Mouse (Mus musculus): Measurements from ENCODE around the gene Dscaml1. TPM values are rescaled to one million over a fixed set of nuclear protein-coding genes. Genes with fewer than 3 reads are reported as not detected.

Gene Dscaml1
- polyA plus RNA-seq, 1 experiment from 2014 or later: 0.24 TPM

DNA sequence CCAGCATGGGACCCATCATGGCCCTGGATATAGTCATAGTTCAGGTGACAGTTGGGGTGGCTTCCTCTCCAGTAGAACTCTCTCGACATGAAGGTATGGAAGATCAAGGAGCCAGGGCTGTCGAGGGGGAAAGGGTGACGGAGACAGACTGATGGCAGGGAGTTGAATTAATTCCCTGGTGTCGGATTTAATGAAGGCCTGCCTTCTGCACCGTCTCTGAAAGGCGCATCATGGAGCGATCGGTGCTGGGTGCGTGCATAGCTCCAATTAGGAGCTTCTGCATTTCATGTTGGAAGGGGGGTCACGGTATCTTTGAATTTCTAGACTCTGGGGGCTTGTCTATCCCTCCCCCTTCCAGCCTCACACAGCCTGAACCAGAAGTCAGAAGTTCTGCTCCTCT is 41.8 kb downstream of the Dscaml1 start:
- TF ChIP-seq CTCF (IDR thresholded peaks at IDR 0.05; ENCODE audit: low read depth): no peak
- no peak for DNase-seq (ENCODE audit: low spot score)
- no peak for ATAC-seq (replicated peaks; ENCODE audit: low FRiP score, low read depth)
- Histone ChIP-seq H3K9ac (ENCODE audit: low read depth, low read length) (no peak overlapping the region), H3K4me2 (ENCODE audit: low read length) (no peak overlapping the region), H3K4me3 (replicated peaks; ENCODE audit: low read depth, low read length) (no peak overlapping the region), H3K4me1 (replicated peaks; ENCODE audit: insufficient read depth, low read length) (peaks cover 4% of the 10 kb centered on the region; the same call in 1 of the 2 replicates), H3K27ac (no peak overlapping the region), H3K36me3 (ENCODE audit: insufficient read depth, low read length) (no peaks in the 10 kb centered on the region), H3K27me3 (ENCODE audit: insufficient read depth, low read length) (no peaks in the 10 kb centered on the region), H3K9me3 (replicated peaks; ENCODE audit: low read length) (no peaks in the 10 kb centered on the region)
- WGBS: 69% methylated on average over 10 of the region's 10 CpGs

GRCm38 (mm10) chr9:45470746-45471471 is 44.5 kb downstream of the Dscaml1 start:
- Histone ChIP-seq H3K36me3 (ENCODE audit: insufficient read depth, low read length) (no peaks in the 10 kb centered on the region), H3K4me2 (ENCODE audit: low read length) (no peak overlapping the region), H3K4me3 (replicated peaks; ENCODE audit: low read depth, low read length) (no peak overlapping the region), H3K27me3 (ENCODE audit: insufficient read depth, low read length) (no peaks in the 10 kb centered on the region), H3K27ac (no peak overlapping the region), H3K9ac (ENCODE audit: low read depth, low read length) (no peak overlapping the region), H3K9me3 (replicated peaks; ENCODE audit: low read length) (no peaks in the 10 kb centered on the region), H3K4me1 (replicated peaks; ENCODE audit: insufficient read depth, low read length) (no peaks in the 10 kb centered on the region)
- TF ChIP-seq CTCF (IDR thresholded peaks at IDR 0.05; ENCODE audit: low read depth): no peak
- WGBS: 88% methylated on average over 10 of the region's 10 CpGs
- no peak for ATAC-seq (replicated peaks; ENCODE audit: low FRiP score, low read depth)
- DNase-seq (ENCODE audit: low spot score): no peak

GRCm38 (mm10) chr9:45471691-45472090 is 45.3 kb downstream of the Dscaml1 start:
- H3K27me3 ChIP-seq (ENCODE audit: insufficient read depth, low read length): no peaks in the 10 kb centered on the region
- H3K4me3 ChIP-seq (replicated peaks; ENCODE audit: low read depth, low read length): no peak overlapping the region
- H3K9me3 ChIP-seq (replicated peaks; ENCODE audit: low read length): no peaks in the 10 kb centered on the region
- WGBS: 30% methylated on average over 9 of the region's 9 CpGs
- H3K4me2 ChIP-seq (ENCODE audit: low read length): no peak overlapping the region
- ATAC-seq (replicated peaks; ENCODE audit: low FRiP score, low read depth) (no peak), DNase-seq (ENCODE audit: low spot score) (no peak)
- no peak for TF ChIP-seq CTCF (IDR thresholded peaks at IDR 0.05; ENCODE audit: low read depth)
- no peaks in the 10 kb centered on the region for H3K4me1 ChIP-seq (replicated peaks; ENCODE audit: insufficient read depth, low read length)
- H3K9ac ChIP-seq (ENCODE audit: low read depth, low read length): no peak overlapping the region
- H3K27ac ChIP-seq: no peak overlapping the region
- H3K36me3 ChIP-seq (ENCODE audit: insufficient read depth, low read length): no peaks in the 10 kb centered on the region

GRCm38 (mm10) chr9:45474874-45475273 is 48.4 kb downstream of the Dscaml1 start:
- Histone ChIP-seq H3K9me3 (replicated peaks; ENCODE audit: low read length) (no peaks in the 10 kb centered on the region), H3K4me3 (replicated peaks; ENCODE audit: low read depth, low read length) (no peak overlapping the region)
- no peak for ATAC-seq (replicated peaks; ENCODE audit: low FRiP score, low read depth)

GRCm38 (mm10) chr9:45480936-45481335 is 54.5 kb downstream of the Dscaml1 start:
- DNase-seq (ENCODE audit: low spot score) (no peak), ATAC-seq (replicated peaks; ENCODE audit: low FRiP score, low read depth) (no peak)
- Histone ChIP-seq H3K27me3 (ENCODE audit: insufficient read depth, low read length) (no peaks in the 10 kb centered on the region), H3K4me3 (replicated peaks; ENCODE audit: low read depth, low read length) (no peak overlapping the region), H3K4me2 (ENCODE audit: low read length) (no peak overlapping the region), H3K4me1 (replicated peaks; ENCODE audit: insufficient read depth, low read length) (no peaks in the 10 kb centered on the region), H3K9me3 (replicated peaks; ENCODE audit: low read length) (no peaks in the 10 kb centered on the region), H3K36me3 (ENCODE audit: insufficient read depth, low read length) (no peaks in the 10 kb centered on the region), H3K9ac (ENCODE audit: low read depth, low read length) (no peak overlapping the region), H3K27ac (no peak overlapping the region)
- no peak for TF ChIP-seq CTCF (IDR thresholded peaks at IDR 0.05; ENCODE audit: low read depth)
- 87% methylated on average over 9 of the region's 9 CpGs for WGBS

More at GRCm38 (mm10) chr9:45474874-45475273, 48.4 kb downstream of the Dscaml1 start:
- Histone ChIP-seq H3K4me1 (replicated peaks; ENCODE audit: insufficient read depth, low read length) (no peaks in the 10 kb centered on the region), H3K36me3 (ENCODE audit: insufficient read depth, low read length) (no peaks in the 10 kb centered on the region), H3K27ac (no peak overlapping the region), H3K27me3 (ENCODE audit: insufficient read depth, low read length) (no peaks in the 10 kb centered on the region), H3K4me2 (ENCODE audit: low read length) (no peak overlapping the region), H3K9ac (ENCODE audit: low read depth, low read length) (no peak overlapping the region)
- no peak for TF ChIP-seq CTCF (IDR thresholded peaks at IDR 0.05; ENCODE audit: low read depth)
- no peak for DNase-seq (ENCODE audit: low spot score)

- no peak for ATAC-seq (replicated peaks; ENCODE audit: low FRiP score, low read depth)
- H3K4me1 ChIP-seq (replicated peaks; ENCODE audit: insufficient read depth, low read length): no peaks in the 10 kb centered on the region
- no peak overlapping the region for H3K4me3 ChIP-seq (replicated peaks; ENCODE audit: low read depth, low read length)
- no peak overlapping the region for H3K4me2 ChIP-seq (ENCODE audit: low read length)
- WGBS: 40% methylated on average over 4 of the region's 4 CpGs
- DNase-seq (ENCODE audit: low spot score): no peak
- H3K27me3 ChIP-seq (ENCODE audit: insufficient read depth, low read length): no peaks in the 10 kb centered on the region
- no peak overlapping the region for H3K9ac ChIP-seq (ENCODE audit: low read depth, low read length)
- H3K9me3 ChIP-seq (replicated peaks; ENCODE audit: low read length): no peaks in the 10 kb centered on the region
- TF ChIP-seq CTCF (IDR thresholded peaks at IDR 0.05; ENCODE audit: low read depth): no peak
- no peaks in the 10 kb centered on the region for H3K36me3 ChIP-seq (ENCODE audit: insufficient read depth, low read length)
- H3K27ac ChIP-seq: no peak overlapping the region
These were observed 60.2 kb downstream of the Dscaml1 start for GRCm38 (mm10) chr9:45486665-45487074.
